Mouse (Mus musculus): ENCODE data around the gene Cacna1b.

DNA sequence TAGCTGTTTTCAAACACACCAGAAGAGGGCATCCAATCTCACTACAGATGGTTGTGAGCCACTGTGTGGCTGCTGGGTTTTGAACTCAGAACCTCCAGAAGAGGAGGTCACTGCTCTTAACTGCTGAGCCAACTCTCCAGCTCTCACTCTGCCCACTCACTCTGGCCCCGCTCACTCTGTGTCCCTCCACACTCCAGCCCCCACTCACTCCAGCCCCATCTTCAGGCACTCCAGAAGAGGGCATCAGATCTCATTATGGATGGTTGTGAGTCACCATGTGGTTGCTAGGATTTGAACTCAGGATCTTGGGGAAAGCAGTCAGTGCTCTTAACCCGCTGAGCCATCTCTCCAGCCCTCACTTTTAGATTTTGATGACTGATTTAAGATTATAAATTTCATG lies 70.6 kb downstream of the Cacna1b start:
- TF ChIP-seq CTCF (conservative IDR thresholded peaks at IDR 0.05; ENCODE audit: low read length), result no peak
- no peak for TF ChIP-seq NANOG (IDR thresholded peaks at IDR 0.05; ENCODE audit: borderline replicate concordance, low read length)
- TF ChIP-seq POU5F1 (IDR thresholded peaks at IDR 0.05; ENCODE audit: borderline replicate concordance, low read length), result no peak

All from E14TG2a.4 (cell line).